Mouse (Mus musculus) heart, embryonic 11.5 days (tissue): ENCODE measurements around the gene Chrne. TPM values are rescaled to one million over a fixed set of nuclear protein-coding genes. Genes with fewer than 3 reads are reported as not detected.

ENCODE experiments used
- ATAC-seq: fragments of 200-750 bp; cut with Nextera tagmentation; replicated peaks from 2 replicates; pipeline ENCODE4 v1.8.0; 2017; ENCODE audit warnings: moderate library complexity; ENCODE audit not compliant: insufficient number of reproducible peaks, low FRiP score, low TSS enrichment
- H3K27ac ChIP-seq: fragments of 300-500 bp; sonication (generic); 2 replicates; pipeline ENCODE4 v1.5.1; 2014; ENCODE audit warnings: mild to moderate bottlenecking, low read depth, low read length
- H3K27me3 ChIP-seq: fragments of 300-500 bp; sonication (generic); 2 replicates; pipeline ENCODE4 v1.6.1; 2014; ENCODE audit warnings: mild to moderate bottlenecking, low read length, mixed read lengths; ENCODE audit not compliant: control insufficient read depth, insufficient read depth
- H3K36me3 ChIP-seq: fragments of 300-500 bp; sonication (generic); 2 replicates; pipeline ENCODE4 v1.6.1; 2014; ENCODE audit warnings: mild to moderate bottlenecking, low read length, moderate library complexity, mixed read lengths; ENCODE audit not compliant: control insufficient read depth, insufficient read depth
- H3K4me1 ChIP-seq: fragments of 300-500 bp; sonication (generic); 2 replicates; pipeline ENCODE4 v1.6.1; 2014; ENCODE audit warnings: low read length; ENCODE audit not compliant: control insufficient read depth, insufficient read depth
- H3K4me2 ChIP-seq: fragments of 300-500 bp; sonication (generic); 2 replicates; pipeline ENCODE4 v1.6.1; 2014; ENCODE audit warnings: mild to moderate bottlenecking, moderate library complexity
- H3K4me3 ChIP-seq: fragments of 300-500 bp; sonication (generic); 2 replicates; pipeline ENCODE4 v1.5.1; 2014; ENCODE audit warnings: low read depth, low read length
- H3K9ac ChIP-seq: fragments of 300-500 bp; sonication (generic); 2 replicates; pipeline ENCODE4 v1.6.1; 2014; ENCODE audit warnings: mild to moderate bottlenecking, low read depth, low read length, moderate library complexity
- H3K9me3 ChIP-seq: fragments of 300-500 bp; sonication (generic); replicated peaks from 2 replicates; pipeline ENCODE4 v1.6.1; 2016; ENCODE audit warnings: low read length; ENCODE audit not compliant: control insufficient read depth
- WGBS: fragments of 180-500 bp; shearing (Covaris S2); extraction: QIAGEN DNeasy Blood & Tissue Kit; methylation state at CpG from one replicate; pipeline ENCODE4 v1.1.7; 2014; ENCODE audit not compliant: insufficient replicate concordance; 5-methylcytosine and 5-hydroxymethylcytosine counted together
- polyA plus RNA-seq: library from polyadenylated mRNA; unstranded; fragments of >200 nt; fragmentation: Nextera tagmentation; extraction: Ambion mirVana; gene quantifications from 2 replicates; pipeline ENCODE4 v1.2.1, GENCODE M21; 2014

The Chrne gene
- polyA plus RNA-seq, 1 experiment from 2014 or later: not detected

DNA sequence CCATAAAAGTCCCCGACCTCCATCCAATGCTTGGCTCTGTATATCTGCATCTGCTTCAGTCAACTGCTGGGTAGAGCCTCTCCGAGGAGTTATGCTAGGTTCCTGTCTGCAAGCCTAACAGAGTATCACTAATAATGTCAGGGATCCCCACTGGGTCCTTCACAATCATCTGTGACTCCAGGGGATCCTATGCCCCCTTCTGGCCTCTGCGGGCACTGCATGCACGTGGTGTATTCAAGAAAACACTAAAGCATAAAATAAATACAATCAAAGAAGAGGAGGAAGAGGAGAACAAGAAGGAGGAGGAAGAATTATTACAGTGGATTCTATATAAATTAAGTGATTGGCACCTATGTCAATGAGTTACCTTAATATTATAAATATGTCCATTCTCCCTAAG, 6.5 kb upstream of the Chrne start:
- H3K4me3 ChIP-seq: no peak overlapping the region
- H3K27ac ChIP-seq: no peak overlapping the region
- 41% methylated on average over 4 of the region's 4 CpGs for WGBS
- H3K27me3 ChIP-seq: no peaks in the 10 kb centered on the region
- H3K36me3 ChIP-seq: no peaks in the 10 kb centered on the region
- H3K9me3 ChIP-seq: no peaks in the 10 kb centered on the region
- H3K4me2 ChIP-seq: no peak overlapping the region
- ATAC-seq: no peak
- H3K4me1 ChIP-seq: 0 out of 2 replicates have a peak, but pooled peaks cover 2% of the 10 kb centered on the region
- no peak overlapping the region for H3K9ac ChIP-seq

DNA sequence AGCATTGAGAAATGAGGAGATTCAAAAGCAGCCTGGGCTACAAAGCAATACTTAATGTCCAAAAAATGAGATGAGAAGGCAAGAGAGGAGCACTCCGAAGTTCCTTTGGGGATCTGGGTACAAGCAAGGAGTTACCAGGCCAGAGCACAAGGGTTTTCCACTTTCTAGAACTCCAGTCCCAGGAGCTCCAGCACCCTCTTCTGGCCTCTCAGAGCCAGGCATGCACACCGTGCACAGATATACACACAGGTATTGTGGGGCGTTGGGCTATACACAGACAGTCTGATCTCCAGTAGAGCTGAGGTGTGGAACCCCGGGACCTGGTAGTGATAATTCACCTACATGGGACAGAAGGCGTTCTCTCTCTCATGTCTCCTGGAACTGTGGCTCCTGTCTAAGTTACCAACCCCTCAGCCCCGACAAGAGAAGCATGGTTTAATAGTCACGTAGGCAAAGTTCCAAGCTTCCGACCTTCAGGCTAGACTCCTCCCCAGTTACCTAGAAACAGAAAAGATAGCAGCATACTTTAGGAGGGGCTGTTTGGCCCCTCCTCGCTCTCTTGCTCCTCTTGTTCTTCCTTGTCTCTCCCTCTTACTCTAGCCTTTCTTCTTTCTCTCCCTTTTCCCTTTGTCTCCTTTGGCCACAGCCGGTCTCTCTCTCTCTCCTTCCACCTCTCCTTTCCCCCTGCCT, 4.2 kb upstream of the Chrne start:
- H3K4me1 ChIP-seq: 0 out of 2 replicates have a peak, but pooled peaks cover 2% of the 10 kb centered on the region
- H3K36me3 ChIP-seq: no peaks in the 10 kb centered on the region
- no peak overlapping the region for H3K4me2 ChIP-seq
- H3K9me3 ChIP-seq: no peaks in the 10 kb centered on the region
- no peak overlapping the region for H3K4me3 ChIP-seq
- no peak overlapping the region for H3K9ac ChIP-seq
- no peaks in the 10 kb centered on the region; the same call in 1 of the 2 replicates for H3K27me3 ChIP-seq
- 76% methylated on average over 10 of the region's 10 CpGs for WGBS
- ATAC-seq: no peak
- no peak overlapping the region for H3K27ac ChIP-seq

DNA sequence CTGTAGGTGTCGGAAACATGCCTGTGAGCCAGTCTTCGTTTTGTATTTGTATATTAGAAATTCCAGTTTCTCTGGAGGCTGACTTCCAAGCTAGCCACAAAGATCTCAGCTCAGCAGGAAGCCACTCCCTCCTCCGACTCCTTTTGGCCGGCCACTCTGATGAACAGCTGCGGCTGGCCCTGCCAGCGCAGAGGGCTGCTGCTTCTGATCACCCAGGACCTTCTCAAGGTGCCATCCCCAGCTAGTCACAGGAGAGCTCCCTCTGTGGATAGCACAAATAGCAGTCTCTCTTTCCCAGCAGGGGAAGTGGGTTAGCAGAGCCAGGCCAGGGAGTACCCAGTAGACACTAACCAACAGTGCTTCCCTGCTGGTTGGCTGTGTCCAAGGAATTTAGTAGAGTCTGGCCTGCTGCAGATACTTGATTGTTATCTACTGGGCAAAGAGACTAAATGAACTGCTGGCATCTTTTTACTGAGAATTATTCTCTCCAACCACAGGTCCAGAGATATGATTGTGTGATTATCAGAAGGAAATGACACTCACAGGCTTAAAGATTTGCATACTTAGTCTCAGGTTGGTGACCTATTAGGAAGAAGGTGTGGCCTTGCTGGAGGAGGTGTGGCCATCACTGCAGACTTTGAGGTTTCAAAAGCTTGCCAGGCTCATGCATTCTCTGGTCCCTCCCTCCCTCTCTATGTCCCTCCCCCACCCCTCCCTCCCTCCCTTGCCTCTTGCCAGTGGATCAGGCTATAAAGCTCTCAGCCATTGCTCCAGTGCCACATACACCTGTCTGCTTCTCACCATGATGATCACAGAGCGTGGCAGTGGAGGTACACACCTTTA, 3.2 kb upstream of the Chrne start:
- no peaks in the 10 kb centered on the region for H3K36me3 ChIP-seq
- H3K4me1 ChIP-seq: 0 out of 2 replicates have a peak, but pooled peaks cover 2% of the 10 kb centered on the region
- no peaks in the 10 kb centered on the region for H3K9me3 ChIP-seq
- no peak overlapping the region for H3K4me3 ChIP-seq
- no peak overlapping the region for H3K4me2 ChIP-seq
- ATAC-seq: no peak
- no peaks in the 10 kb centered on the region; the same call in 1 of the 2 replicates for H3K27me3 ChIP-seq
- H3K27ac ChIP-seq: no peak overlapping the region
- WGBS: 33% methylated on average over 7 of the region's 7 CpGs
- no peak overlapping the region for H3K9ac ChIP-seq

DNA sequence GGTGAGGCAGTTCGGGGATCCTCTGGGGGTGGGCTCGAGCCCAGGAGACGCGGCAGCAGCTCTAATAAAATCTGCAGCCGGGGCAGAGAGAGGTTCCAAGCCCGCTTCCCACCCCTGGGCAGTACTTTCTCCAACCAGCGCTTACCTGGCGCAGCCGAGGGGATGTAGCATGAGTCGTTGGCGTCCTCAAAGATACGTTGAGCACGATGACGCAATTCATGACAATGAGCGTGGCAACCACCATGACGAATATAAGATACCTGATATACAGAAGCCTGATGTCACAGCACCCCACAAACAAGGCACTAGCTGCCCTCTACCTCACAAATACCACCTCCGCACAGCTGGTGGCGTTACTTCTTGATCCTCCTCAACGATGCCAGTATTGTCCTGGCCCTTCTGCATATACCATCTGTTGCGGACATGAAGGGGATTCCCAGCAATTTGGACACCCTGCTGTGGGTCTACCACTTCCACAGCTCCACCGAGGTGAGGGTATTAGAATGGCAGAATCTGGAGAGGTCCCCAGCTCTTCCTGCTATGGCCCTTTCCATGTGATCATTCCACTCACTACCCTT, 3.4 kb downstream of the Chrne start, which contains the start of gene 4930544D05Rik:
4930544D05Rik (plus strand) TSS at position 333 of the 578 bp plus-strand sequence.
- peak within 1 kb of the TSS; percentile 3; the same call in 1 of the 2 replicates for H3K27ac ChIP-seq
- peaks cover 15% of the 10 kb centered on the region for H3K36me3 ChIP-seq
- peaks cover 11% of the 10 kb centered on the region for H3K4me1 ChIP-seq
- peak within 1 kb of the TSS; percentile 69 for H3K9ac ChIP-seq
- H3K27me3 ChIP-seq: peaks cover 8% of the 10 kb centered on the region
- 10% methylated on average over 21 of the region's 21 CpGs for WGBS
- ATAC-seq: no peak
- peak within 1 kb of the TSS; percentile 45 for H3K4me3 ChIP-seq
- no peaks in the 10 kb centered on the region for H3K9me3 ChIP-seq
- H3K4me2 ChIP-seq: peak within 1 kb of the TSS; percentile 95

DNA sequence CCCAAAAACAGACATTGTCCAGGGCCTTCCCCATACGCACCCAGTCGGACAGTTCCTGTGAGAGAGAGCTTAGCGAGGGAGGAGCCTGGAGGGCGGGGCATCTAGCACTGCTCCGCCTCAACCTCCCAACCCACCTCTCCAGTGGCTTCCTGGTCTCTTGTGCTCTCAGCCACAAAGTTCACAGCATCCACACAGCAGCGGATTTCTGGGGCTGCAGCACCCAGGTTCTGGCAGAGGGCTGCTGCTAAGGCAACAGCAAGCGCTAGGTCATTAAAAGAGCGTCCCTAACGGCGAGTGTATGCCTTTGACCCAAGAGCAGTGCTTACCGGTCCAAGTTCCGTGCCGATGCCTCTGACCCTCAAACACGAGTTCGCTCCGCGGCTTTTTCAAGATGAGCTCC, 3.9 kb downstream of the Chrne start:
- Histone ChIP-seq H3K9ac (peak overlapping the region; percentile 69), H3K27ac (peak overlapping the region; percentile 3; the same call in 1 of the 2 replicates), H3K36me3 (peaks cover 19% of the 10 kb centered on the region), H3K4me2 (peak overlapping the region; percentile 95), H3K4me1 (peaks cover 11% of the 10 kb centered on the region), H3K27me3 (peaks cover 8% of the 10 kb centered on the region), H3K4me3 (peak overlapping the region; percentile 45), H3K9me3 (no peaks in the 10 kb centered on the region)
- ATAC-seq: peak; percentile 70; the same call in 1 of the 2 replicates
- WGBS: 3% methylated on average over 17 of the region's 17 CpGs

DNA sequence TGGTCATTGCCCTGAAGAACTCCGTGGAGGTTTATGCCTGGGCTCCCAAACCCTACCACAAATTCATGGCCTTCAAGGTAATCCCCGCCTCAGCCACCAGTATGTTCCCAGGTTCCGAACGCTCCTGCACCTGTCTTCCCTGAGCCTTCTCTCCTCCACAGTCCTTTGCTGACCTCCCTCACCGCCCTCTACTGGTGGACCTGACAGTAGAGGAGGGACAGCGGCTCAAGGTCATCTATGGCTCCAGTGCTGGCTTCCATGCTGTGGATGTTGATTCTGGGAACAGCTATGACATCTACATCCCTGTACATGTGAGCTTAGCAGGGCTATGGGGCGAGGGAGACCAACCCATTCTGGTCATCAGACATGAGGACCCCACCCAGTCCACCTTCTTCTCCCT, 6.5 kb downstream of the Chrne start:
- 68% methylated on average over 7 of the region's 7 CpGs for WGBS
- H3K36me3 ChIP-seq: peaks cover 36% of the 10 kb centered on the region
- H3K27ac ChIP-seq: no peak overlapping the region
- H3K27me3 ChIP-seq: peaks cover 8% of the 10 kb centered on the region
- H3K4me1 ChIP-seq: peaks cover 11% of the 10 kb centered on the region
- ATAC-seq: no peak
- H3K4me2 ChIP-seq: no peak overlapping the region
- H3K4me3 ChIP-seq: no peak overlapping the region
- no peaks in the 10 kb centered on the region for H3K9me3 ChIP-seq
- no peak overlapping the region for H3K9ac ChIP-seq

DNA sequence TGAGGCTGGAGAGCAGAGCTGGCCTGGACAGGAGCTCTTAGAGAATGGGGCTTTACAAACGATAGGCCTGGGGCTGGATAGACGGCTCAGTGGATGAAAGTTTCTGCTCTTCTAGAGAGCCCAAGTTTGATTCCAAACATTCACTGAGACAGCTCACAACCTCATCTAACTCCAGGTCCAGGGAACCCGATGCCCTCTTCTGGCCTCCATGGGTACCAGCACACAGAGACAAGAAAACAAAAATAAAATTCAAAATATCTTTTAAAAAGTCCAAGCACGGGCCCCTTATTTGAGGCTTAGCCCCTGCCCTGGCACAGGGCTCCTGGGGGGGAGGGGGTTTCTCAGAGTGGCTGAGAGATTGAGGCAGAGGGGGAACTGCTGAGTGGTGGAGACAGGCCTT, 8.3 kb downstream of the Chrne start:
- no peak overlapping the region for H3K27ac ChIP-seq
- ATAC-seq: no peak
- no peak overlapping the region for H3K4me2 ChIP-seq
- WGBS: 85% methylated on average over 4 of the region's 4 CpGs
- H3K9me3 ChIP-seq: no peaks in the 10 kb centered on the region
- peaks cover 11% of the 10 kb centered on the region for H3K4me1 ChIP-seq
- no peak overlapping the region for H3K9ac ChIP-seq
- peaks cover 49% of the 10 kb centered on the region for H3K36me3 ChIP-seq
- H3K27me3 ChIP-seq: peaks cover 1% of the 10 kb centered on the region
- H3K4me3 ChIP-seq: no peak overlapping the region

DNA sequence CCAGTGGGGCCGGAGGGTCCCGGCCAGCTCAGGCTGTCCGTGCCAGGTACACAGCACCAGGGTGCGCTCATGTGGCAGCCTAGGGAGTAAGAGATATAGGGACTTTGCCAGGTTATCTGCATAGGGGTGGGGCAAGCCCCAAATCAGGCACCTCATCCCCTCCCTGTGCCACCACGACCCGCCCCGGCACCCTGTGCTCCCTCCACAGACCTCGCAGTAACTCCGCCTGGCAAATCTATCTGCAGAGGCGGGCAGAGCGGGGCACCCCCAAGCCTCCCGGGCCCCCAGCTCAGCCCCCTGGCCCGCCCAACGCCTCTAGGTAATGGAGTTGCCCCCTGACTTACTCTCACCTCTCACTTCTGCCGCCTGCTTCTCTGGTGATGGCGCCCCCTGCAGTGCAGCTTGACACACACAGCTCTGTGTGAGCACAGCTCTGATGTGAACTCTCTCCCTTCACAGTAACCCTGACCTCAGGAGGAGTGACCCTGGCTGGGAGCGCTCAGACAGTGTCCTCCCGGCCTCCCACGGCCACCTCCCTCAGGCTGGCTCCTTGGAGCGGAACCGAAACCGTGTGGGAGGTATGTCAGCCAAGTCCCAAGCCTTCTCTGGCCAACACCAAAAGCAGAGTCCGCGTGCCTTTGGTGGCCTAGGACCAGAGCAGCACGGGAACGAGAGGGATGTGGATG, 10.5 kb downstream of the Chrne start:
- Histone ChIP-seq H3K9ac (no peak overlapping the region), H3K9me3 (no peaks in the 10 kb centered on the region), H3K27ac (no peak overlapping the region), H3K4me3 (no peak overlapping the region), H3K36me3 (peaks cover 54% of the 10 kb centered on the region), H3K4me2 (no peak overlapping the region), H3K27me3 (no peaks in the 10 kb centered on the region), H3K4me1 (no peaks in the 10 kb centered on the region)
- no peak for ATAC-seq
- WGBS: 85% methylated on average over 26 of the region's 26 CpGs
